Mouse (Mus musculus) lung, adult 2 months (tissue): ENCODE measurements around the gene Pcdh15.

ENCODE experiments used
- CTCF ChIP-seq: fragments of 200-500 bp; IDR thresholded peaks from 2 replicates; pipeline ENCODE4 v1.5.1; 2011; ENCODE audit warnings: mild to moderate bottlenecking, low read length, control low read depth; ENCODE audit not compliant: insufficient read depth
- POLR2A ChIP-seq: fragments of 200-500 bp; IDR thresholded peaks from 2 replicates; pipeline ENCODE4 v1.6.1; 2011; ENCODE audit warnings: low read depth, mild to moderate bottlenecking, control low read depth, low read length, borderline replicate concordance; ENCODE audit errors: extremely low read depth

GRCm38 (mm10) chr10:73280438-73280837, 181.3 kb downstream of the Pcdh15 start:
- TF ChIP-seq POLR2A (no peak), CTCF (no peak)
